Mouse (Mus musculus): ENCODE data around the gene Tmco1. TPM values are rescaled to one million over a fixed set of nuclear protein-coding genes. Genes with fewer than 3 reads are reported as not detected.
A peak's percentile ranks its signal among the peaks of the same experiment; 100 is the strongest.
"Not testable (repeated sequence)": the region's sequence is repeated elsewhere in the genome, so short reads cannot be mapped to it uniquely, and the experiment has no call there.

The Tmco1 gene
- polyA plus RNA-seq, 1 experiment from 2014 or later: 86.2 TPM

DNA sequence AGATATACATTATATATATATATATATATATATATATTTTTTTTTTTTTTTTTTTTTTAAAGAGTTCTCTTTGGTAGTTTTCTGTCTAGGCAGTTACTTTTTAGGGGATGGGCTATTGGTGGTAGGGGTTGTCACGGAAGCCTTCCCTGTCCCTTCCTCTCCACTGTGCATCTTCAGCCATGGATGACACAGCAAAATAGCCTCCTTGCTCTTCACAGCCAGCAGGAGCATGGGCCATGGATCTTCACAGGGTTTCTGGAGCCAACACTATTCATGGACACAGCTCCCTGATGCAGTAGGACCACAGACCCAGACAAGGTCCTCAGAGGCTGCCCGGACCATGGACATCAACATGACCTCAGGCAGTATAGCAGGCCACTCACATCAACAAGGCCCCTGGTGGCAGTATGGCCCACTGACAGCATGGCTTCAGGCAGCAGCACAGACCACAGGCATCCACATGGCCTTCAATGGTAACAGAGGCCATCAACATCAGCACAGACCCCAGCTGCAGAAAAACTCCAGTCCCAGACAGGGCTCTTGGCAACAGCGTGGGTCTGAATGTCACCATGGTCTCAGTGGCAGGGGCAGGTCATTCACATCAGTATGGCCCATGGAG is 32.8 kb downstream of the Tmco1 start:
- Histone ChIP-seq H3K27ac (no peak overlapping the region), H3K9ac (no peak overlapping the region), H3K4me2 (peak overlapping the region; percentile 87; the same call in 1 of the 2 replicates), H3K9me3 (no peaks in the 10 kb centered on the region), H3K36me3 (no peaks in the 10 kb centered on the region), H3K27me3 (replicated peaks) (no peaks in the 10 kb centered on the region; the same call in 1 of the 2 replicates), H3K4me1 (no peaks in the 10 kb centered on the region), H3K4me3 (replicated peaks) (no peak overlapping the region)
- 92% methylated on average over 3 of the region's 3 CpGs for WGBS
- ATAC-seq (ENCODE audit: insufficient read depth, low FRiP score, low read depth): no peak

- no peaks in the 10 kb centered on the region for H3K36me3 ChIP-seq
- H3K27ac ChIP-seq: no peak overlapping the region
- H3K27me3 ChIP-seq (replicated peaks): no peaks in the 10 kb centered on the region; the same call in 1 of the 2 replicates
- WGBS: 86% methylated on average over 10 of the region's 10 CpGs
- no peak overlapping the region for H3K4me3 ChIP-seq (replicated peaks)
- H3K9me3 ChIP-seq: no peaks in the 10 kb centered on the region
- no peak overlapping the region for H3K4me2 ChIP-seq
- no peak overlapping the region for H3K9ac ChIP-seq
- no peak for ATAC-seq (ENCODE audit: insufficient read depth, low FRiP score, low read depth)
- H3K4me1 ChIP-seq: no peaks in the 10 kb centered on the region
Observed at GRCm38 (mm10) chr1:167342831-167343230, 34.7 kb downstream of the Tmco1 start.

DNA sequence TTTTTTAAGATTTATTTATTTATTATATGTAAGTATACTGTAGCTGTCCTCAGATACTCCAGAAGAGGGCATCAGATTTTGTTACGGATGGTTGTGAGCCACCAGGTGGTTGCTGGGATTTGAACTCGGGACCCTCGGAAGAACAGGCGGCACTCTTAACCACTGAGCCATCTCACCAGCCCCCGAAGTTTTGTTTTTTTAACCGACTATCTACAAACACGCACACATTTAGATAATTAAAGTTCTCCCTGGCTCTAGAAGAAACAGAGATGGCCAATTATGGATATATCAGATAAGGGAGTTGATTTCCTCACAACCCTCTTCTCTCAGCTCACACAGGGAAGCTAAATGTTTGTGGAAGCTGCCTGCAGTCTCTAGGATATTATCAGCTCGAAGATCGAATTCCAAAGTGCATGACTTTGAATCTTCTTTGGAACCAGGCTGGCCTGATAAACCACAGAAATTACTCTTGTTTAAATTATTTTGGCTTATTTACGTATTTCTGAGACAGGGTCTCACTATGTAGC is 37.9 kb downstream of the Tmco1 start:
- WGBS: 84% methylated on average over 10 of the region's 10 CpGs
- H3K4me1 ChIP-seq; H3K27me3 ChIP-seq (replicated peaks); H3K36me3 ChIP-seq; H3K9ac ChIP-seq; H3K4me3 ChIP-seq (replicated peaks); H3K9me3 ChIP-seq; H3K27ac ChIP-seq; ATAC-seq (ENCODE audit: insufficient read depth, low FRiP score, low read depth); H3K4me2 ChIP-seq: not testable (repeated sequence)

GRCm38 (mm10) chr1:167349206-167349605 is 41.0 kb downstream of the Tmco1 start:
- 64% methylated on average over 3 of the region's 3 CpGs for WGBS
- not testable (repeated sequence) for H3K9ac ChIP-seq; H3K4me3 ChIP-seq (replicated peaks); H3K36me3 ChIP-seq; ATAC-seq (ENCODE audit: insufficient read depth, low FRiP score, low read depth); H3K27me3 ChIP-seq (replicated peaks); H3K9me3 ChIP-seq; H3K4me1 ChIP-seq
- Histone ChIP-seq H3K27ac (0 out of 2 replicates have a peak overlapping the region, but pooled peaks have one; percentile 84), H3K4me2 (peak overlapping the region; percentile 89; the same call in 1 of the 2 replicates)

DNA sequence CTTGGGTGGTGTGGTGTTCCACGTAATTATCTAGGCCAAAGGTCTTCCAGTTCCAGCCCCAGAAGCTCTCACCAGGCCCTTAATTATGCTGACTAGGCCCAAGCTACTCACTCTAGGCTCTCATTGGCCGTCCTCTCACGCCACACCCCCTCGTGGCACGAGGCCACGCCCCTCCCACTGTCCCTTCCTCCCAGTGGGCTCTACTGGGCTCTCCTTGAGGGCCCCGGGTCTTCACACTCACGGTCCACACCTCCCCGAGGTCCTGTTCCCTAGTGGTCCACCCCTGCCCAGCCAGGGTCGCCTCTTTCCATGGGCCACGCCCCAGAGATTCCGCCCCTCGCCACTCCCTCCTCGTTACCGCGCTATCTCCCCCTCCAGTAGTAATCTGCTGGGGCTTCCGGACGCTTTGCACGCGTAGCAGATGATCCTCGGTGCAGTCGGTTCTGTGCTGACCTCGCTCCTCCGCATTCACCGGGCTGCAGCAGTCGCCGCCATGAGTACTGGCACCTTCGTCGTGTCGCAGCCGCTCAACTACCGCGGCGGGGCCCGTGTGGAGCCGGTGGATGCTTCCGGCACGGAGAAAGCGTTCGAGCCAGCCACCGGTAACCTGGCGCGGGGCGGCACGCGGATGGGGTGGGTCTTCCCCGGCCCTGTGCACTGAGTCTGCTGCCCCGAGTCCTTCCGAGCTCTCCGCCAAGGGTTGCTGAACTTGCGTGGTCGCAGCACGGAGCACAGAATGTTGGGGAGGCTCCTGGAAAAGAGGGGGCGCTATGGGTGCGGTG is 41.8 kb downstream of the Tmco1 start, which contains the start of gene Aldh9a1:
TSS of gene Aldh9a1 (plus strand) at position 177 of the 782 bp plus-strand sequence.
- no peaks in the 10 kb centered on the region for H3K27me3 ChIP-seq (replicated peaks)
- H3K4me3 ChIP-seq (replicated peaks): peak within 1 kb of the TSS; percentile 77
- no peaks in the 10 kb centered on the region for H3K4me1 ChIP-seq
- H3K9me3 ChIP-seq: no peaks in the 10 kb centered on the region
- under 1% methylated on average over 55 of the region's 55 CpGs for WGBS
- peak within 1 kb of the TSS; percentile 89 for H3K4me2 ChIP-seq
- peak; percentile 96 for ATAC-seq (ENCODE audit: insufficient read depth, low FRiP score, low read depth)
- H3K9ac ChIP-seq: peak within 1 kb of the TSS; percentile 68
- H3K36me3 ChIP-seq: peaks cover 8% of the 10 kb centered on the region; the same call in 1 of the 2 replicates
- H3K27ac ChIP-seq: peak within 1 kb of the TSS; percentile 84

- peak overlapping the region; percentile 77 for H3K4me3 ChIP-seq (replicated peaks)
- H3K36me3 ChIP-seq: peaks cover 13% of the 10 kb centered on the region
- peak; percentile 0; the same call in 1 of the 2 replicates for ATAC-seq (ENCODE audit: insufficient read depth, low FRiP score, low read depth)
- no peaks in the 10 kb centered on the region for H3K27me3 ChIP-seq (replicated peaks)
- no peaks in the 10 kb centered on the region for H3K4me1 ChIP-seq
- 27% methylated on average over 13 of the region's 13 CpGs for WGBS
- H3K9me3 ChIP-seq: no peaks in the 10 kb centered on the region
- H3K4me2 ChIP-seq: peak overlapping the region; percentile 89
- H3K27ac ChIP-seq: peak overlapping the region; percentile 84
- peak overlapping the region; percentile 68 for H3K9ac ChIP-seq
Observed at GRCm38 (mm10) chr1:167350597-167351415, 42.6 kb downstream of the Tmco1 start.

DNA sequence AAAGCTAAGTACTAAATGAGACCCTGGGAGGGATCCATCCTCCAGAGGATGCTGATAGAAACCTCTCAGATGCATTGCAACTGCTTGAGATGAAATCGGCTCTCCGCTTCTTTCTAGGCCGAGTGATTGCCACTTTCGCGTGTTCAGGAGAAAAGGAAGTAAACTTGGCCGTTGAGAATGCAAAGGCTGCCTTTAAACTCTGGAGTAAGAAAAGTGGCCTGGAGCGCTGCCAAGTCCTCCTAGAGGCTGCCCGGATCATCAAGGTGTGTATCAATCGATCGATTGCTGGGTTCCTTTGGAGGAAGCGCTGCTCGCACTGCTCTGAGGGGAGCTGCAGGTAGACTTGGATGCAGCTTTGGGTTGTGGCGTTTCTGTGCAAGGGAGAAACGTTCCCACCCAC is 44.2 kb downstream of the Tmco1 start:
- 87% methylated on average over 14 of the region's 14 CpGs for WGBS
- no peaks in the 10 kb centered on the region for H3K9me3 ChIP-seq
- H3K9ac ChIP-seq: no peak overlapping the region
- H3K4me2 ChIP-seq: no peak overlapping the region
- no peaks in the 10 kb centered on the region for H3K27me3 ChIP-seq (replicated peaks)
- no peak for ATAC-seq (ENCODE audit: insufficient read depth, low FRiP score, low read depth)
- peaks cover 27% of the 10 kb centered on the region for H3K36me3 ChIP-seq
- no peaks in the 10 kb centered on the region for H3K4me1 ChIP-seq
- no peak overlapping the region for H3K4me3 ChIP-seq (replicated peaks)
- no peak overlapping the region for H3K27ac ChIP-seq

- Histone ChIP-seq H3K9me3 (no peaks in the 10 kb centered on the region), H3K9ac (no peak overlapping the region), H3K4me2 (no peak overlapping the region), H3K27ac (no peak overlapping the region), H3K36me3 (peaks cover 30% of the 10 kb centered on the region), H3K4me1 (no peaks in the 10 kb centered on the region), H3K27me3 (replicated peaks) (no peaks in the 10 kb centered on the region), H3K4me3 (replicated peaks) (no peak overlapping the region)
- 96% methylated on average over 9 of the region's 9 CpGs for WGBS
- ATAC-seq (ENCODE audit: insufficient read depth, low FRiP score, low read depth): no peak
Observed at GRCm38 (mm10) chr1:167357387-167357786, 49.2 kb downstream of the Tmco1 start.

GRCm38 (mm10) chr1:167358731-167359130 is 50.6 kb downstream of the Tmco1 start:
- no peak for ATAC-seq (ENCODE audit: insufficient read depth, low FRiP score, low read depth)

DNA sequence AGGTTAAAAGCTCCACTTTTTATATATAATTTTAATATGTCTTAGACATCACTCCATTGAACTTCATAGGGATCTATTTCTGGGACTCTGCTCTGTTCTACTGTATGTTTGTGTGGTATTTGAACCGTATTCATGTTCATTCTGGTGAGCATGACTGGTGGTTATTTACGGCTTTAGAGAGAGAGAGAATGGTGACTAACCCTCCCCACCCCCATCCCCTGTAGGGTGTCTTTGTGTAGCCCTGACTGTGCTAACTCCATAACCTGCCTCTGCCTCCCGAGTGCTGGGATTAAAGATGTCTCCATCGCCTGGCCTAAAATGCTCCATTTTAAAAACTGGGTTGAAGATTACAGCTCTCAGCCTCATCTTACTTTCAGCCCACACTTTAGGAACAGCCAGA is 52.1 kb downstream of the Tmco1 start:
- H3K27me3 ChIP-seq (replicated peaks): no peaks in the 10 kb centered on the region
- ATAC-seq (ENCODE audit: insufficient read depth, low FRiP score, low read depth): no peak
- H3K4me3 ChIP-seq (replicated peaks): no peak overlapping the region
- no peak overlapping the region for H3K27ac ChIP-seq
- no peak overlapping the region for H3K9ac ChIP-seq
- no peak overlapping the region for H3K4me2 ChIP-seq
- WGBS: 85% methylated on average over 4 of the region's 4 CpGs
- peaks cover 28% of the 10 kb centered on the region for H3K36me3 ChIP-seq
- H3K4me1 ChIP-seq: no peaks in the 10 kb centered on the region
- H3K9me3 ChIP-seq: no peaks in the 10 kb centered on the region

More at GRCm38 (mm10) chr1:167358731-167359130, 50.6 kb downstream of the Tmco1 start:
- H3K36me3 ChIP-seq: peaks cover 30% of the 10 kb centered on the region
- no peaks in the 10 kb centered on the region for H3K9me3 ChIP-seq
- no peak overlapping the region for H3K4me2 ChIP-seq
- H3K9ac ChIP-seq: no peak overlapping the region
- H3K27me3 ChIP-seq (replicated peaks): no peaks in the 10 kb centered on the region
- H3K4me3 ChIP-seq (replicated peaks): no peak overlapping the region
- no peaks in the 10 kb centered on the region for H3K4me1 ChIP-seq
- H3K27ac ChIP-seq: no peak overlapping the region
- WGBS: 82% methylated on average over 9 of the region's 9 CpGs

DNA sequence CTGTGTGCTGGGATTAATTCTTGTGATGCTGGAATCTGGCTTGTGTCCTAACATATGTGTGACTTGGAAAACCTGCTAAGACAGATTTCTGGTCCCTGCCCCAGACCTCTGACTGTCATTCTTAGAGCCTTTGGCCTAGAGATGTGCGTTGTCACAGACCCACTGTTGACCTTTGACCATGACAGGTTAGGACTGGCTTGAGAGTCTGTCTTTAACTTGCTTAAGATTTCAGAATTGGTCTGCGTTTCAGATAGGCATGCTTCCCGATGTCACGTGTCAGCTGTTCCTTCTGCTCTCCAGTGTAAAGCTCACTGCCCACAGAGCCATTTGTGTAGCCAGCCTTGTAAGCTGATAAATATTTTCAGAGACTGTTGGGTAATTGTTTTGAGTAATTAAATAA is 54.6 kb downstream of the Tmco1 start:
- H3K9me3 ChIP-seq: no peaks in the 10 kb centered on the region
- H3K36me3 ChIP-seq: peaks cover 24% of the 10 kb centered on the region
- WGBS: 80% methylated on average over 4 of the region's 4 CpGs
- H3K4me2 ChIP-seq: no peak overlapping the region
- H3K4me3 ChIP-seq (replicated peaks): no peak overlapping the region
- no peak for ATAC-seq (ENCODE audit: insufficient read depth, low FRiP score, low read depth)
- no peak overlapping the region for H3K9ac ChIP-seq
- H3K27ac ChIP-seq: no peak overlapping the region
- H3K27me3 ChIP-seq (replicated peaks): no peaks in the 10 kb centered on the region
- no peaks in the 10 kb centered on the region for H3K4me1 ChIP-seq

Data from stomach, embryonic 15.5 days (tissue).